Mouse (Mus musculus): ENCODE measurements around the gene C730034F03Rik.

Gene C730034F03Rik

DNA sequence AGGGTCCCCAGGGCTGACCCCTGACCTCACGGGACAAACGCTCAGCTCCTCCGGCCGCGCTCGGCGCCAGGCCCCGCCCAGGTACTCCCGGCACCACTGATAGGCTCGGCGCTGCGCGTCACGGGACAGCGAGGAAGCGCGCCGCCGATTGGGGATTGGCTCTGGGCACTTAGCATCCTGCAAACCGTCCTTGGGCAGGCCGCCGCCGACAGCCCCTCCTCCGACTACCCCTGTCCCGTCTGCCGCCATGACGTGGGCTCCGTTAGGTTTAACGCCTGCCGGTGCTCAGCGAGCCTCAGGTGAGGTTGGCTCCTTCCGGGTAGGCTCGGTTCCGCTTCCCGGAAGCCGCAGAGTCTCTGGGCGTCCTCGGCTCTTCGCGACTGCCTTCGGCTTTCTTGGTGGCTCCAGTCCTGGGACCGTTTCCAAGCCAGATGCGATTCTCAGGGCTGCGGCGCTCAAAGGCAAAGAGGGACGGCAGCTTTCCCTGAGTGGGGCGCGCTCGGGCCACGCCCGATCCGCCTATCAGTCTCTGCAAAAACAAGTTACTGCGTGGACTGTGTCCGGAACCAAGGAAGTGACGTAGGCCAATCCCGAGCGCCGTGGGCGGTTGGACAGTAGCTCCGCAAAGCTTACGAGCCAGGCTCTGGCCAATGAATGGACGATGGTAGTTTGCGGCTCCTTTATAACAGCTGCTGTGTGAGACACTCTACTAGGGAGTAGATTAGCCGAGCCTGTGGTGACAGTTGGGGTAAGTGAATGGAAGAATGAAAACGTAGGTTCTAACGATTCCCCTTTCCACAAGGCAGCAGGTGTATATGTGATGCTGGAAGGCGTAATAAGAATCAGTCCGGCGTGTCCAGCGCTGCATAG, at the start of gene C730034F03Rik, which contains the start of the genes Gm44502 and Chkb:
Gene C730034F03Rik (plus strand): TSS at position 238 of the 870 bp plus-strand sequence.
Gene Gm44502 (minus strand): TSS at position 345 of the 870 bp plus-strand sequence.
Gene Chkb (minus strand): TSS at position 557 of the 870 bp plus-strand sequence.
- peak; percentile 95 for DNase-seq (ENCODE audit: low read depth, low spot score)
- peaks cover 5% of the 10 kb centered on the region for H3K36me3 ChIP-seq (ENCODE audit: control insufficient read depth, insufficient read depth, low read length, poor library complexity, severe bottlenecking)
- H3K27me3 ChIP-seq (ENCODE audit: control insufficient read depth, insufficient read depth, low read length, poor library complexity, severe bottlenecking): no peaks in the 10 kb centered on the region

DNA sequence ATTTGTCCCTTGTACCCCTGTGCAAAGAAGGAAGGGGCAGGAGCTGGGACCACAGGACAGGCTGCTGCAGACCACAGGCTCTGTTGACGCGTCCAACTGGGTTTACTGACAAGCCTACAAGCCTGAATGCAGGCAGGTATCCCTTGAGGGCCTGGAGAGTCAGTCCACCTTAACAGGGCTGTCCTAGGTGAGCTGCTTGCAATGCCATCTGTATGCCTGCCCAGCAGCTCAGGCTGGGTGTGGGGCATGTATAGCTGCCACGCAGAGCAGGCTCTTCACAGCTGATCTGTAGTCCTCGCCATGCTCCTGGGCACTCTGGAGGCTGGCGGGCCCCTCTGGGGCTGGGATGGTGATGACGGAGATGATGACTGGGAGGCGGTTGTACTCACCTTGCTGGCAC, 44.8 kb upstream of the C730034F03Rik start, which contains the start of gene Klhdc7b:
Gene Klhdc7b (plus strand): TSS at position 301 of the 400 bp plus-strand sequence.
- H3K27me3 ChIP-seq (ENCODE audit: control insufficient read depth, insufficient read depth, low read length, poor library complexity, severe bottlenecking): no peaks in the 10 kb centered on the region
- DNase-seq (ENCODE audit: low read depth, low spot score): no peak
- H3K36me3 ChIP-seq (ENCODE audit: control insufficient read depth, insufficient read depth, low read length, poor library complexity, severe bottlenecking): no peaks in the 10 kb centered on the region

DNA sequence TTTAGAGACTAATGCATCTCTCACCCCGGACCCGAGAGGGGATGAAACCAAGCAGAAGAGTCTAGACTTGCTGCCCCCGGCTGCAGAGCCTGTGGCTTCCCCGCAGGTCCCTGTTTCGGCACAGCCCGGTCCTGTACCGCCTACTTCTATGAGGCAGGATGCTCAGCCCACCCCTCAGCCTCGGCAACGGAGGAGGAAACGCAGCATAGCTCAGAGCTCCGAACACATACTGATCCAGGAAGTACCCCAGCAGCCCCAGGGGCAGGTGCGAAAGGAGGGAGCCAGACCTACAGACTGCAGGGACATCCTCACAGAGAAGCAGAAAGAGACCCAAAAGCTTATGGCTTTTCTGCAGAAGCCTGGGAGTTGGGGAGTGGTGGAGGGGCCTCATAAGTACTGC, 42.3 kb upstream of the C730034F03Rik start:
- no peak for DNase-seq (ENCODE audit: low read depth, low spot score)
- Histone ChIP-seq H3K36me3 (ENCODE audit: control insufficient read depth, insufficient read depth, low read length, poor library complexity, severe bottlenecking) (no peaks in the 10 kb centered on the region), H3K27me3 (ENCODE audit: control insufficient read depth, insufficient read depth, low read length, poor library complexity, severe bottlenecking) (no peaks in the 10 kb centered on the region)

DNA sequence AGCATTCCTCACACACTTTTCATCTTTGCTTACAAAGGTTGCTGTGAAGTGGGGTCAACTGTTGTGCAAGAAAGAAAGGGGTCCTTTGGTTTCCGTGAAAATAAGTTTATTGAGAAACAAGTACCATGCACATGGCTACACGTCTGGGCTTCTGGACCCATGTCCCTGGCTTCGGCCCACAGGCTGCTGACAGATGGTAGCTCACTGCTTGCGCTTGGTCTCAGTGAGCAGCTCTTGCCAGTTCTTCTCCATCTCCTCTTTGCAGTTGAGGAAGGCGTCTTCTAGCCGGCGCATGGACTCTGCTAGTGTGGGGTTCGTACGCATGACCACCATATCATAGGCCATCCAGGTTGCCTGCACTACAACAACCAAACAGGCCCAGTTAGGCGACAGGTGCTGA, 39.3 kb upstream of the C730034F03Rik start:
- no peaks in the 10 kb centered on the region for H3K27me3 ChIP-seq (ENCODE audit: control insufficient read depth, insufficient read depth, low read length, poor library complexity, severe bottlenecking)
- H3K36me3 ChIP-seq (ENCODE audit: control insufficient read depth, insufficient read depth, low read length, poor library complexity, severe bottlenecking): no peaks in the 10 kb centered on the region

DNA sequence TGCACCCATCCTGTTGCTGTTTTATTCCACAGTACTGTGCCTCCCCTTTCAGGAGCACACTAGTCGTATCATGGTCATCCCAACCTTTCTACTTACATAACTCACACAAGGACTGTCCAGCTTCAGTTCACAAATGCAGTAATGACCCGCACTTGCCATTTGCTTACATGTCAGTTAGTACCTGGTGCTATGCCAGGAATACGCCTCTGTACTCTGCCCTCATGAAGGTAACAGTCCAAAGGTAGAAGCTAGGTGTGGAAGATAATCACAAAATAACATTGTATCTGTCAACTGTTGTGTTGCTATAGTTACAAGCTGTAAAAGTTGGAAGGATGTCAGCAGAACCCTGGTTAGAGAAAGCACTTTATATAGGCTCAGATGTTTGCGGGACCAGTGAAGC, 32.5 kb upstream of the C730034F03Rik start:
- no peaks in the 10 kb centered on the region for H3K27me3 ChIP-seq (ENCODE audit: control insufficient read depth, insufficient read depth, low read length, poor library complexity, severe bottlenecking)
- no peaks in the 10 kb centered on the region for H3K36me3 ChIP-seq (ENCODE audit: control insufficient read depth, insufficient read depth, low read length, poor library complexity, severe bottlenecking)
- DNase-seq (ENCODE audit: low read depth, low spot score): no peak

More for the DNA sequence above, 39.3 kb upstream of the C730034F03Rik start:
- DNase-seq (ENCODE audit: low read depth, low spot score): no peak

DNA sequence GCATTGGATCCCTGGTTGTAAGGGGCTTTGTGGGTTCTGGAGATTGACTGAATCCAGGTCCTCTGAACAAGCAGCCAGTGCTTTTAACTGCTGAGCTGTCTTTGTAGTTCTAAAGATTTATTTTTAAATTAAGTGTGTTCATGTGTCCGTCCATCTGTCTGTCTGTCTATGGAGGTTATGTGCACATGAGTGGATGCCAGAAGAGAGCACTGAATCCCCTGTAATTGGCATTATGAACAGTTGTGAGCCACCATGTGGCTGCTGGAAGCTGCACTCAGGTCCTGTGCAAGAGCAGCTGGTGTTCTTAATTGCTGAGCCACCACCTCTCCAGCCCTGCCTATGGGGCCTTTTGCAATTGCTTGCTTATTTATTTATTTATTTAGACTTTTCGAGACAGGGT, 31.2 kb upstream of the C730034F03Rik start:
- no peak for DNase-seq (ENCODE audit: low read depth, low spot score)
- Histone ChIP-seq H3K27me3 (ENCODE audit: control insufficient read depth, insufficient read depth, low read length, poor library complexity, severe bottlenecking) (no peaks in the 10 kb centered on the region), H3K36me3 (ENCODE audit: control insufficient read depth, insufficient read depth, low read length, poor library complexity, severe bottlenecking) (no peaks in the 10 kb centered on the region)

DNA sequence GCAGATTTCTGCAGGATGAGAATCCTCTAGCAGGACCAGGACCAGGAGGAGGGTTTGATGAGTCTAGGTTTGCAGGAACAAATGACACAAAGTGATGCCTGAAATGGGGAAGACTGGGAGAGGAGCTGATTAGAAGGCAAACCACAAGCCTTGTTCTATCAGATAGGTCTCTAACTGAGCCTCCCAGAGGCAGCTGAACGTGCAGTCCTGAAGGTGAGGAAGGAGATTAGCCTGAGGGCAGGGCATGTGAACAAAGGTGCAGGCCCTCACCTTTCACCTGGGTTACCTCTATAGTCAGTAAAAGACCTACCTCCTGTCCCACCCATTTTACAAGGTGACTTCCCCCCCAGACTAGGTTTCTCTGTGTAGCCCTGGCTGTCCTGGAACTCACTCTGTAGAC, 29.7 kb upstream of the C730034F03Rik start:
- no peaks in the 10 kb centered on the region for H3K36me3 ChIP-seq (ENCODE audit: control insufficient read depth, insufficient read depth, low read length, poor library complexity, severe bottlenecking)
- H3K27me3 ChIP-seq (ENCODE audit: control insufficient read depth, insufficient read depth, low read length, poor library complexity, severe bottlenecking): no peaks in the 10 kb centered on the region
- no peak for DNase-seq (ENCODE audit: low read depth, low spot score)

DNA sequence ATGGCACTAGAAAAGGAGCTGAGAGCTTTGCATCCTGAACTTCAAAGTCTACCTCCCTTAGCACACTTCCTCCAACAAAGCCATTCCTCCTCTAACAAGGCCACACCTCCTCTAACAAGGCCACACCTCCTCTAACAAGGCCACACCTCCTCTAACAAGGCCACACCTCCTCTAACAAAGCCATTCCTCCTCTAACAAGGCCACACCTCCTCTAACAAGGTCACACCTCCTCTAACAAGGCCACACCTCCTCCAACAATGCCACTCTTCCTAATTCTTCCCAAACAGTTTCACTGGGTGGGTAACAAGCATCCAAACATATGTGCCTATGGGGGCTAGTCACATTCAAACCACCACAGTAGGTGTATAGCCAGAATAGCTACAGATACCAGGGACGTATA, 26.9 kb upstream of the C730034F03Rik start:
- no peak for DNase-seq (ENCODE audit: low read depth, low spot score)
- H3K27me3 ChIP-seq (ENCODE audit: control insufficient read depth, insufficient read depth, low read length, poor library complexity, severe bottlenecking): no peaks in the 10 kb centered on the region
- no peaks in the 10 kb centered on the region for H3K36me3 ChIP-seq (ENCODE audit: control insufficient read depth, insufficient read depth, low read length, poor library complexity, severe bottlenecking)

DNA sequence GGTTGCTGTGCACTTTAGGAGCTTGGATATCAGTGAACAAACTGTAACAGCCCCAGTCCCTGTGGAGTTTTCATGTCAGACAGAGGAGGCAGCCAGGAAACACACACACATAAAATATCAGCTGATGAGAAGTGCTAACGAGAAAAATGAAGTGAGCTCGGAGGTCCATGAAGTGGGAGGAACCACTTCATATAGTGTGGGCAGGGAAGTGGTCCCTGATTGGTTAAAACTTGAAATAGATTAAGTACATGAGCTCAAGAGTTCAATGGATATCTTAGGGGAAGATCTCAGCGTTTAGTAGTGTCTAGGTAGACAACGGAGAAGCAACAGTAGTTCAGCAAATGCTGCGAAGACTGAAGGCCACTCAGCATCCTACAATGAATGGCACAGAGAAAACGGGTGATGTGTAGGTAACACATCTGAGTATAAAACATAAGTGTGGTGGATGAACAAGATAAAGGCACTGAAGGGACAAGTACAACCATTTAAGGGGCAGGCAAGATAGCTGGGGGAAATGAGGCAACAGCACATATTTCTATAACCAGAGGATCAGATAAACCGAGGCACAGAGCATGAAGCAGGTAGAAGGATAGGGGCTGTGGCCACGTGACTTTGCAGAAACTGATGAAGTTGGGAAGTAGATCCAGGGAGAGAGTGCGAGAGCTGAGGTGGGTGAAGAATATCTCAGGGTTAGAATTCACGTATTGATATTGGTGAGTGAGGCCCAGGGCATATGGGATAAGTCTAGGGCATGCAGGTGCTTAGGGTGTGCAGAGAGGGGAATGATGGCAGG, 24.4 kb upstream of the C730034F03Rik start:
- no peaks in the 10 kb centered on the region for H3K27me3 ChIP-seq (ENCODE audit: control insufficient read depth, insufficient read depth, low read length, poor library complexity, severe bottlenecking)

DNA sequence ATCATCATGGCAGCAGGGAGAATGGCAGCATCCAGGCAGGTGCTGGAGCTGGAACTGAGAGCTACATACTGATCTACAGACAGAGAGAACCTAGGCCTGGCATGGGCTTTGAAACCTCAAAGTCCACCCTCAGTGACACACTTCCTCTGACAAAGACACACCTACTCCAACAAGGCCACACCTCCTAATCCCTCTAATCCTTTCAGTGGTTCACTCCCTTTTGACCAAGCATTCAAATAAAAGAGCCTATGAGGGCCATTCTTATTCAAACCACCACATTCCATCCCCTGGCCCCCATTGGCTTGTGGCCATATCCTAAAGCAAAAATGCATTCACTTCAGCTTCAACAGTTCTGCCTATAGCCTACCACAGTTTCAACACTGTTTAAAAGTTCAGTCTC, 22.7 kb upstream of the C730034F03Rik start:
- H3K27me3 ChIP-seq (ENCODE audit: control insufficient read depth, insufficient read depth, low read length, poor library complexity, severe bottlenecking): no peaks in the 10 kb centered on the region
- no peak for DNase-seq (ENCODE audit: low read depth, low spot score)
- no peaks in the 10 kb centered on the region for H3K36me3 ChIP-seq (ENCODE audit: control insufficient read depth, insufficient read depth, low read length, poor library complexity, severe bottlenecking)

More for the DNA sequence above, 24.4 kb upstream of the C730034F03Rik start:
- H3K36me3 ChIP-seq (ENCODE audit: control insufficient read depth, insufficient read depth, low read length, poor library complexity, severe bottlenecking): no peaks in the 10 kb centered on the region
- no peak for DNase-seq (ENCODE audit: low read depth, low spot score)

DNA sequence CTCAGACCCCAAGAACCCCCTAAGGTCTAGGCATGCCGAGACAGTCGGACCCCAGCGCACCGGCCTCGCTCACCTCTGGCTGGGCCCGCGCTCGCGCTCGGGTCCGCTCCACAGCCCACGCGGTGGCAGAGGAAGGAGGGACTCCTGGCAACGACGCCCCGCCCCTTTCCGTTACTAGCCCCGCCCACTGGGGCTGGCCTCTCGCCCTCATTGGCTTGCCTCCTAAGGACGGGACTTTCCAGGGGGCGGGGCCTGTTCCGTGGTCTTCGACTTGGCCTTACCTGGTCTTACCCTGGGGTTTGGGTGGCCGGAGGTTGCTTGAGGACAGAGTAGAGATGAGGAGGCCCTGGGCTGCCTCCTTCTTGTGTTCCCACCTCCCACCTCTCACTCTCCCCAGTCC, 19.3 kb upstream of the C730034F03Rik start, which contains the start of gene Syce3:
Gene Syce3 (minus strand): TSS at position 386 of the 400 bp plus-strand sequence.
- Histone ChIP-seq H3K27me3 (ENCODE audit: control insufficient read depth, insufficient read depth, low read length, poor library complexity, severe bottlenecking) (no peaks in the 10 kb centered on the region), H3K36me3 (ENCODE audit: control insufficient read depth, insufficient read depth, low read length, poor library complexity, severe bottlenecking) (no peaks in the 10 kb centered on the region)
- DNase-seq (ENCODE audit: low read depth, low spot score): no peak

DNA sequence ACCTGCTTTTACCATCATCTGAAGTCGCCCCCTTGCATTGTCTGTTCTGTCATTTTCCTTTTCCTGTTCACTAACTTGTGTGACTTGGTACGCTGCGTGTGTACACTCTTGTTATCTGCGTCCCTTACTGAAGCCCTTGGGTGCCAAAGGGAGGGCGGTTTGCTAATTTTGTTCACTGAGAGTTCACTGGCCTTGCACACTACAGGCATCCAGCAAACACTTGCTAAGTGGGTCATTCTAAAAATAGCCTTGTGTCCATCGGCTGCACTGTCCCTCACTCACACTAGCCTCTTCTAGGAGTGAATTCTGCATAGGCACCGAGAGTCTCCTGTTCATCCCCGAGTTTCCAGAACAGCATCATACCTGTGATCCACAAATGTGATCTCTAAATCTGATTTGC, 14.1 kb upstream of the C730034F03Rik start:
- no peak for DNase-seq (ENCODE audit: low read depth, low spot score)
- H3K36me3 ChIP-seq (ENCODE audit: control insufficient read depth, insufficient read depth, low read length, poor library complexity, severe bottlenecking): peaks cover 5% of the 10 kb centered on the region; the same call in 1 of the 2 replicates
- H3K27me3 ChIP-seq (ENCODE audit: control insufficient read depth, insufficient read depth, low read length, poor library complexity, severe bottlenecking): no peaks in the 10 kb centered on the region

DNA sequence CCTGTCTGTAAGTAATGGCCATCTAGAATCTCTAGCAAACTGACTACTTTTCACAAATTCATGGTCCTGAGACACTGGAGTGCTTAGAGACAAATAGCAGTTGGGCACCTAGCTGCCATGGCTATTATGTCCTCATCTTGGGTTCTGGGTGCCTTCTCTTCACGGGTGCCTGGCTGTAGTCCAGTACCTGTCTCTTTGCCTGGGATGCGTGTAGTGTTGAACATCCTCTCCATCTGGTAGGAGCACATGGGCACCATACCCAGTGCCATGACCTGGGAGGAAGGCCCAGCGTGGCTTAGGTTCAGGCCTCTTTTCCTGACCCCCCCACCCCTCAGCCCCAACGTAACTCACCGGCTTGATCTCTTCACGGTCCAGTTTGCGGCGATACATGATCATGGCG, 7.5 kb upstream of the C730034F03Rik start:
- no peaks in the 10 kb centered on the region for H3K27me3 ChIP-seq (ENCODE audit: control insufficient read depth, insufficient read depth, low read length, poor library complexity, severe bottlenecking)
- no peak for DNase-seq (ENCODE audit: low read depth, low spot score)
- peaks cover 12% of the 10 kb centered on the region for H3K36me3 ChIP-seq (ENCODE audit: control insufficient read depth, insufficient read depth, low read length, poor library complexity, severe bottlenecking)

DNA sequence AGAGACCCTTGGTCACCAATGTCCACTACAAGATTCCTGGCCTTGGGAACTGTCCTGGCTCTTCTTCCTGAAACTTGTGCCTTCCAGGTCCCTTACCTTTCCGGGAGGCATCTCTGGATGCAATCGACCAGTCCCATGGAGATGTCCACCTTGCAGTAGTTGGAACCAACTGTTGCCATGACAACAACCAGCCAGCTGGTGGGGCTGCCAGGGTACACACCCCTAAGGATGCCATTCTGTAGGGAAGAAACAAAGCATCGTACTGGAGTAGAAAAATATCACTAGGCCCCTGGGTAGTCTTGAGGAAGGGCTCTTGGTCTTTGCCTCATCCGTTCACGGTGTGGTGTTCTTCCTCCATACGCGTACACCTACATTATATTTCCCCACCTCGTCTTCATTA, 4.8 kb upstream of the C730034F03Rik start:
- no peaks in the 10 kb centered on the region for H3K27me3 ChIP-seq (ENCODE audit: control insufficient read depth, insufficient read depth, low read length, poor library complexity, severe bottlenecking)
- peaks cover 8% of the 10 kb centered on the region for H3K36me3 ChIP-seq (ENCODE audit: control insufficient read depth, insufficient read depth, low read length, poor library complexity, severe bottlenecking)
- no peak for DNase-seq (ENCODE audit: low read depth, low spot score)

DNA sequence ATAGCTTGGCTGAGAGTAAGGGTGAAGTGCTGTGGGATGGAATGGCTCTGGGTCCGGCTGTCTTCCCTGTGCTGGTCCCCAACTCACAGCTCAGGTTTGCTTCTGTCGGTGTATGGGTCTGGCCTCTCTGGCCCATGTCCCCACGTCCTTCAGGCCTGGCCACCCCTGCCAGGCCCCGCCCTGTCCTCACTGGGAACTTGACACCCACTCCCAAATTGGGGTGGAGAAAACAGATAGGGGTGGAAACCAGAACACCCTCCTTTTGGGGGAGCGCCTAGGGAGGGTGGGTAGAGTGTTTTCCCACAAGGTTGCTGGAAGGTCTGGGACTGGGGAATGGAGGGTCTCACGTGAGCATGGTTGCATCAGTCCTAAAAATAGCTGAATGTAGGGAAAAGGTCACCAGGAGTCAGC, 3.7 kb upstream of the C730034F03Rik start, which contains the start of gene Cpt1b:
Gene Cpt1b (minus strand): TSS at position 153 of the 411 bp plus-strand sequence.
- Histone ChIP-seq H3K27me3 (ENCODE audit: control insufficient read depth, insufficient read depth, low read length, poor library complexity, severe bottlenecking) (no peaks in the 10 kb centered on the region), H3K36me3 (ENCODE audit: control insufficient read depth, insufficient read depth, low read length, poor library complexity, severe bottlenecking) (peaks cover 8% of the 10 kb centered on the region)
- DNase-seq (ENCODE audit: low read depth, low spot score): no peak

All from splenic B cell, adult 2 months (primary cell).